Mouse (Mus musculus) kidney, postnatal 36 days (tissue): ENCODE measurements around the gene Zfyve28.

ENCODE experiments used
- DNase-seq, 2 experiments: peaks; one replicate each; pipeline ENCODE4 v3.0.0; 2021 to 2022; ENCODE audit warnings: mixed read lengths in 2 of 2

Gene Zfyve28

DNA sequence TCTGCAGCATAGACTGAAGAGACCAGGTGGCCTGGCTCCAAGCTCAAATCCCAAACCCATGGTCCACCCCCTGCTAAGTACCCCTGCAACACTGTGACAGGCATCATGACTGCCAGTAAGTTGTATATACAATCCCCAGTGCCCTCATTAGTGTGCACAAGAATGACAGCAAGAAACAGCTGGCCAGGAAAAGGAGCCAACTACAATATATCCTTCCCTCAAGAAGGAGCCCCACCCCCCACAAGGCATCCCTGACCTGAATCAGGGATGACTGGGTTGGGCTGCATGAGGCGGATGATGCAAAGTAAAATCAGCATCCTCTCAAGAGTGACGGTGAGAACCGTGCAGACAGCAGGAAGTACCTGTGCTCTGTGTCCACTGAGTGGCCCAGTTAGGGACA lies 38.2 kb downstream of the Zfyve28 start:
- no peak for DNase-seq

DNA sequence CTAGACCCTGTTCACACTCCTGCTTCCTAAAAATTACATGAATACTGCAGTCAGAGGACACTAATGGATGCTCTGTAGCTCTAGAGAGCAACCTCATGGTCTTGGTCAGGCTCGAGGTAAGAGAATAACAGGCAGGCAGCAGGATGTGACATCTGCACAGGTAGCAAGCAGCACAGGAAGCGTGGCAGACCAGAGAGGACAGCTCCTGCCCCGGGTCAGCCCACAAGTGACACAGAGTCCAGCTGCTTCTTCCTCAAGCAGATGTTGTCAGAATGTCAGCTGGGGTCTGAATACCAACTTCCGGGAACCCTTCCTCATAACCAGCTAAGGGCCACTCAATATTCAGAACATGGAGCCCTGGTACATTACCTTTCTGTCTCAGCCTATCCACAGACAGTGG lies 39.1 kb downstream of the Zfyve28 start:
- no peak for DNase-seq

DNA sequence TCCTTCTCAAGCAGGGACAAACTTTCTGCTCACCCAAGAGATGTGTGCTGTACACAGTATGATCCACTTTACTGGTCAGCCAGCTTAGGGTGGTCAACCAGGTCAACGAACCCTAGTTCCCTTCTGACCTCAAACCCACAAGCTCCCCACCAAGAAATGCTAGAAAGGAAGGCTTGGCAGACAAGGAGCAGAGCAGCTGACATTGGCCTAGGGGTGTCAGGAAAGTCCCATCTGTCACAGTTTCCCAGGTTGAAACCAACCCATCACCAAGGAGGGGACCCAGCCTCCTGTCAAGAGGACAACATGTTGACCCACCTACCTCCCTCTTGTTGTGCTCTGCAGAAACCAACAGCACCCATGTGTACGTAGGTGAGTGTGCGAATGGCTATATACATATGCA lies 41.8 kb downstream of the Zfyve28 start:
- DNase-seq, result no peak

DNA sequence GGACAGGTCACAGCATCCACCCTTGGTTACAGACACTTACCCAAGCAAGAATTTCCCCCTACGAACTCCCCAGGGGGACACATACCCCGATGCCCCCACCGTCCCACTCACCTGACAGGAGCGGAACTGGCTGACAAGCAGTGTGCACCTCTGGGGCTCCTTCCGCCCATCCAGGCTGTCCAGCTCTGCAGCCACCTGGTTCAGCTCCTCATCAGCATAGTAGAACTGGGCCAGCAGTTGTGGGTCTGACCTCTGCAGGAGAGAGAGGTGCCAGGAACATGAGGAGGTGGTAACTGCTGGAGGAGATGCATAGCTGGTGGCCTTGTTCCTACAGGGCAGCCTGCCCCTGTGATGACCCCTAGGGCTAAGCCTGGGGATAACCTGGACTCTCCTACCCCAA lies 45.2 kb downstream of the Zfyve28 start:
- DNase-seq, result no peak

DNA sequence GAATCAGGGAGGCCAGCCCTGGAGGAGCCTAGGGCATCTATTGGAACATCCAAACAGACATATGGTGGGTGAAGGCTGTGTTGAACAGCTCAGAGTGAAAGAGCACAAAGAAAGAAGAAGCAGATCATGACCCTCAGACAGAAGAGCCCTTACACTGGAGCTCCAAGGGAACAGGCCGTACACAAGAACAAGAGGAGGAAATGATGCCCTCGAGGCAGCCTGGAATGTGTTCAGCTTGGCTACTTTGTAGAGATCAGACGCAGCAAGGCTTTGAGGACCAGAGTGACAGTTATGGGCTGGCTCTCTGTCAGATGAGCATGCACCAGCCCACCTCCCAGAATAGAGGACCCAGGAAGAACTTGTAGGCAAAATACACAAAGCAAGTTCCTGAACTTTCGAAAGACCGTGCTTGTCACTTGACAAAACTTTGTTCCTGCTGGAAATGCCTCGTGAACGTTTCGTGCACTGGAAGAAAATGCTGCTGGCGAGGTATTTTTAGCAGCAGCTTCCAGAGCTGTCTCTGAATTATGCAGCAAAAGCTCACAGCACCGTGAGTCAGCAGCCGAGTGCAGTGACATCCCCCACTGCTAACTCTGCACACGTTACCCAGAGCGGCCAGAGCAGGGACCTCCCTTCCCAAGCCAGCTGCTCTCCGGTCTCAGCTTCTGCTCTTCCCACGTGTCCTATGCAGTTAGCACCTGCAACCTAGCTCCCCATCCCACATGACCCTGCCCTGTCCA lies 45.9 kb downstream of the Zfyve28 start:
- peak; percentile 16 to 24 for DNase-seq

DNA sequence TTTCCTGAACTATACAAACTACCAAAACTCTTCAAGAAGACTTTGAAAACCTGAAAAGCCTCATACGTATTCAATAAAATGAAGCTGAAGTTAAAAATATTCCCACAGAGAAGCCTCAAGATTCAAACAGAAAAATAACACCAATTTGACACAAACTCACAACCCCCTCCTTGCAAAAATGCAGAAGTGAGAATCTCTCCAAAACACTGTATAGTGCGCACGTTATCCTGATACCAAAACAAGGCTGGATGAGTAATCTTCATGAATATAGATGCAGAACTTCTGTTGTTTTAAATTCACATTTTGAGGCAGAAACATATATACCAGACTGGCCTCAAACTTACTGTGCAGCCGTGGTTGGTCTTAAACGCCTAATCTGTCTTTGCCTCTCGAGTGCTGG lies 49.8 kb downstream of the Zfyve28 start:
- no peak for DNase-seq

DNA sequence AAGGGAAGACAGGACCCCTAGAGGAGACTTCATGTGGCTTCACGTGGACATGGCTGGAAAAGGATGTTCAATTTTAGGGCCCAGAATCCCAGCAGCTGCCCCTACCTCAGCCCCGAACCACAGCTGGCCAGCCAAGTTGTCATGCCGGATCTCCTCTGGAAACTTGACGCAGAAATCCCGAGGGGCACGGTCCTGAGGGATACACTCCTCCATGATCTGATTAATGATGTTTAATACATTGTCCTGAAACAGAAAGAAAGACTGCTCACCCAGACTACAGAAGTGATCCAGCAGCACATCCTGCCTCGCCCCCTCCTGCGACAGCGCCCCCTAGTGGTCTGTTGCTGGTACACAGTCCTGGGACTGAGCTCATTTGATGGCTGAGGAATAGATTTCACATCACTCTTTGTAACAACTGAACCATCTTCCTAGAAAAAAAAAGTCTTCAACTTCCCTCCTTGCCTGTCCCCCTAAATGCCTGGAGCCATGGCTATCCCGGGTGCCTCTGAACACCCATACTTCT lies 52.3 kb downstream of the Zfyve28 start:
- DNase-seq, result peak; percentile 7 to 69

DNA sequence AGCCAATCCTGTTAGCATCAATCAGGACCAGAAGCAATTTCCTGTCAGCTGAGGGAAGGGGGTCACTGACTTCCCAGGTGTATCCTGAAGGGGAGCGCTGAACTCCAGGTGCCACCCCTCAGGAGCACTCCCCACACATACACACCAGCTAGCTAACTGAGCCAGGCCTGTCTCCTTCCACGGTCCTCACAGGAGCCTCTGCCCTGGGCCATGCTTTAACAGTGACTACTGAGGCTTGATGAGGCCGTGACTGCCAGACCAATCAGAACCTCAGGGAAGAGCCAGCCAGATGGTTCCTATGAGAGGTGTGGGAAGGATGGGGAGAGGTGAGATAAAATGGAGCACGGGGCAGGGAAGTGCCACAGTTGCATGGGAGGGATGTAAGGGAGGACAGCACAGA lies 53.2 kb downstream of the Zfyve28 start:
- DNase-seq, result no peak

DNA sequence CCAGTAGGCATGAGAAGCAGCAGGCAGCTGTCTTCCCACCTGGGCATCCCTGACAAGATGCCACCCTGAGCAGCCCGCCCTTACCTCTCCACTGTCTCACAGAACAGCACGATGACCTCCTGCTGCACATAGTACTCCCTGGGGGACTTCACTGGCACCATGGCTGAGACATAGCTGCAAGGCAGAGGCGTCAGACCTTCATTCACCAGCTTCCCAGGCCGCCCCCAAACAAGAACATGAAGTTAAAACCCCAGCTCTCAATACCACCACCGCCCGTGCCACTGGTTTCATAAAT lies 55.1 kb downstream of the Zfyve28 start:
- DNase-seq, result no peak

DNA sequence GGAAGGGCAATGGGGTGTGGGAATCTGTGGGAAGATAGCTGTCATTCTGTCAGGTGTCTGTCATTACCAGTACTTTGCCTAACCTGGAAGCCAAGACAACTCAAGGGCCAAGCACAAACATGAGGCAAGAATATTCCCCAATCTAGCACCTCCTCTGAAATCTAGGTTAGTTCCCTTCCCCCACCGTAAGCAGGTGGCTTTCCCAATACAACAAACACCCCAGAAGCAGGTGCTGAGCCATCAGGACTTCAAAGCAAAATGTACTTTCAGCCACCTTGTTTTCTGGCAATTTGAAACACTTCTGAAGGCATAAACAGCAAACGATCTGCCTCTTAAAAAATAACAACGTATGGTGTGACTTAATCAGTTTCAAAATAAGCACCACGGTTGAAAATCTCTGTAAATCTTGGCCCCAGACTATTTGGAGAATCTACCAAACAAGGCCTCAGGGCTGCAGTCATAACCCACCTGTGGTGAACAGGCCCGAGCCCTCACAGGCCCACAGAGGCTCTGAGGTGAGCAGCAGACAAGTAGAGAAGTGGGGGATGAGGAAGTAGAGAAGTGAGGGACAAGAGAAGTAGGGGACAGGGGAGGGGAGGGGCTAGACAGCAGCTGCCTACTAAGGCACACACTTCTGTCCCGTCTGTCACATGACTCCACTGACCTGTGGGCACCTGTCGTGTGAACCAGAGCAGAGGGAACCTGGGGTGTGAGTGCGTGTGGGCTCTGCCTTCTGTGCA lies 55.6 kb downstream of the Zfyve28 start:
- no peak for DNase-seq

DNA sequence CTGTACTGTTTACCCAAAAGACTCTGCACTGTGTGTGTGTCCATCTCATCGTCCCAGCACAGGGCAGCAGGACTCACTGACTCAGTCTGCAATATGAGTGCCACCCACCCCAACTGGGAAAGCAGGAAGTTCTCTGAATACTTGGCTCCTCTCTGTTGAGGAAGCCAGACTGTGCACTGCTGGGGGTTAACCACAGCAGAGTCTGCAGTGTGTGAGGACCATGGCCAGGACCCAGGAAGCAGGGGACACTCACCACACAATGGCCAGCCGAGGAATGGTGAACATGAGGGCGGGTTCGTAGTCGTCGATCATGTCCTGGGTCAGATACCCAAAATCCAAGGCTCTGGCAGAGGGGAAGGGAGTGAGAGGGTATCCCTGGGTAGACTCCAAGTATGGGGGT lies 56.3 kb downstream of the Zfyve28 start:
- DNase-seq, result no peak

DNA sequence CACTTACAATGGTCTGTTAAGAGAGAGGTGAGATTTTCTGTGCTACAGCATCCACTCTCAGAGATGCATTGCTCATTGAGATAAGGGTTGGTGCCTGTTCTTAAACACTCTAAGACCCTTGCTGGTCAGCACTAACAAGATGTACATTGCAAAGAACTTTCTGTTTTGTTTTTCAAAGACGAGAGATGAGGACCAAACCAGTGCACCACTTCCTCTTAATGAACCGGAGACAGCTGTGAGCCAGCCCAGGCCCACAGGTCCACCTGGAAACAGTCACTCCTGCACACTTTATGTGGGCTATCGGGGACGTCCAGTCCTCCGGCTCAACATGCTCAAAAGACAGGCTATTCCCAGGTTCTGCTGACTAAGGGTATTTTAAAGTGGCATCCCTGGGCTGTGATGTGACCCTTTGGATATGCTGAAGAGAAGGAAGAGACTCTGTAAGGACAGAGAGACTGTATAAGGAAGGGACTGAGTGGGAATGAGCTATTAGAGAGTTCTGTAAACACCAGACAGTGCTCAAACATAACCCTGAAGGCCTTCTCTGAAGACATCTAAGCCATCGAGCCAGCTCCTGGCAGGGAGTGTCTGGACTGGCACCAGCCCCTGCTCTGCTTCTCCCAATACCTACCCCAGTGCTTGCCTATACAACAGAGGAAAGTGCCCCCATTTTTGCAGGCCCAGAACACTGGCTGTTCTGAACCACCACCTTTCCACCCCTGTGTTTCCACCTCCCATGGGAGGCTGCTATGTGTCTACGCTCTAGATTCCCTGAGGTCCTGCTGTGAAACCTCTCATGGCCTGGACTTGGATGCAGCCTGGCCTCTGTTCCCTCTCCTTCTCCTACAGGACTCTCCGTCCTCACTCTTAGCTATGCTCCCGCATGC lies 57.4 kb downstream of the Zfyve28 start:
- no peak for DNase-seq

DNA sequence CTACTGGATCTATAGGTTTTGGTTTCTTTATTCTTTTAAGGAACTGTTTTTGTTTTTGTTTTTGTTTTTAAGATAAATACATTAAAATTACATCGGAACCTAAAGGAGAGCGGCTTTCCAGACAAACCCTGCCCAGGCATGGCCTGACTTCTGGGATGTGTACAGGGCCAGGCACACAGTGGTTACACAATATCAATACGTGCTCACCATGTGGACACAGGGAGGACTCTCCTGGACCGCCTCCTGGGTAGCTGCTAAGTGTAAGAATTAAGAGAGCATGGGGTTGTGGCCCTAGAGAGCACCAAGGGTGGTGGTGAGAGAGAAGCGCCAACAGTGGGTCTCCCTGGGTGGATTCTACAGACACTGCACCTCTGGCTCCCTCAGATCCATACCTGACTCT lies 58.7 kb downstream of the Zfyve28 start:
- DNase-seq, result no peak

DNA sequence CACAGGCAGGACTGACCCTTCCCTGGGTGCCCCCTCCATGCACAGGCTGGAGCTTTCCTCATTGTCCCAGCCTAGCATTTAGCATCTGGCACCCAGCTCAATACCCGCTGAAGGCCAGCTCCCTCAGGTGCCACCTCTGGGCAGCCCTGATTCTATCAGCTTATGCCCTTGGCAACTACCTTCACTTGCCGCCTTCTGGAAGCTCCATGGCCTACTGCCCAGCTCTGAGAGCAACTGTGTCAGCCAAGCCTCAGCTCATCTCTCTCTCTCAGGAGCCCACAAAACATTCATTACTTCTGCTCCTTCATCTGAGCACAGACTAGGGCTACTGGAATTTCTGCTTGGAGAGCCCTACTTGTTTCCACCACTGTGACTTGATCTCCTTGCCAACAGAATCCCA lies 62.7 kb downstream of the Zfyve28 start:
- no peak for DNase-seq

DNA sequence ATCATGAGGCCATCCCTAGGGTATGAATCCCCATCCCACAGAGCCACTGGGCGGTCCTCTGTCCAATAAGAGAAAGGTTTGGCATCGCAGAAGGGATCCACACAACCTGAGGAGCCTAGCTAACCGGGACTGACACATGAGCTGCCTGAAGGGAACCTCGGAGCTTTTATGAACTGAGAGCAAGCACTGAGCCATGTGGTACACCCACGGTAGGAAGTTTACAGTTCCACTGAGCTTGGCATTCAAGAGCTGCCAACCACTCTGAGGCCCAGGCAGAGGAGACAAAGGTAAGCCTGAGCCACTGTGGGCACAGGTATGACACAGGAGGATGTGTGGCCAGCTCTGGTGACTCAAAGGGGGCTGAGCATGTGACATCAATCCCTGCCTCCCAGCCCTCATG lies 63.7 kb downstream of the Zfyve28 start:
- DNase-seq, result no peak

DNA sequence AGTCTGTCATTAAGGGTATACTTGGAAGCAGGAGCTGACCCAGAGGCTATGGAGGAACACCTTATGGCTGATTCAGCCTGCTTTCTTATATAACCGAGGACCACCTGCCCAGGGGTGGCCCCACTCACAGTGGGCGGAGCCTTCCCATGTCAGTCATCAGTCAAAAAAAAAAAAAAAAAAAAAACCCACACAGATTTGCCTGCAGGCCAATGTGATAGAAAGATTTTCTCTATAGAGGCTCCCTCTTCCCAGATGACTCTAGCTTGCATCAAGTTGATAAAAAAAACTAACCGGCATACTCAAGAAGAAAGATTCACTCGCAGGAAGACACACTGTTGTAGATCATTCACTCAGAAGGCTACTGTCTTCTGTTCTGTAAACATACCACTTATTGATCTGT lies 68.2 kb downstream of the Zfyve28 start:
- no peak for DNase-seq

DNA sequence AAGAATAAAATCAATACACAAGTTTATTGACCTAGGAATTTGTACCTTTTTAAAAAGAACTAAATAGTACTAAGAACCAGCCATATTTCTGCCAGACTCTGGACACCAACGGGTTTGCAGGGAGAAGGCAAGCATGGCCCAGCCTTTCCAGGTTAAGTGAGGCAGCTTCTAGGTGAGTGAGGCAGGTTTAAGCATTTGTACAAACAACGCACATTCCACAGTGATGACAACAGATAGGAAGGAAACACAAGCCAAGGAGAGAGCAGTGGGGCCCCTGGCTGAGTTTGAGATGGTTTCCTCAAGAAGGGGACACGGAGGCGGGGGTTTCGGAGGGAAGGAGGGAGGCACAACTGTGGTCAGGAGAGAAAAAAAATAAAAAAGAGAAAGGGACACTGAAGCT lies 69.6 kb downstream of the Zfyve28 start:
- DNase-seq, result no peak

DNA sequence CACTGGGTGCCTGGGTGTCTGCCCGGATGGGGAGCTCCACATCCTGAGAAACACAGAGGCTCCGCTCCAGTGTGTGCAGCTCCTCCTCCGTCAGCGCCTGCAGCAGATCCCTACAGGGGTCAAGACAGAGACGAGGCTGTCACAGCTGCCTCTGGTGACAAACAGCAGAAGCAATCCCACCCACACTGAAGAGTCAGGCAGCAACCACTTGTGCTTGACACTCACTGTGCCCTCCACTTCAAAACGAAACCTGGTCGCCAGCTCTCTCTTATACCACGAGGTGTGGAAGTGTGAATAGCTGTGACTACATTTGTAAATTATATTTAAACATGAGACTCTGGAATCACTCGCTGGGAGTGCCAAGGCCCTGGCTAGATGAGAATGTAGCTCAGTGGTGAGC lies 70.5 kb downstream of the Zfyve28 start:
- DNase-seq, result no peak

DNA sequence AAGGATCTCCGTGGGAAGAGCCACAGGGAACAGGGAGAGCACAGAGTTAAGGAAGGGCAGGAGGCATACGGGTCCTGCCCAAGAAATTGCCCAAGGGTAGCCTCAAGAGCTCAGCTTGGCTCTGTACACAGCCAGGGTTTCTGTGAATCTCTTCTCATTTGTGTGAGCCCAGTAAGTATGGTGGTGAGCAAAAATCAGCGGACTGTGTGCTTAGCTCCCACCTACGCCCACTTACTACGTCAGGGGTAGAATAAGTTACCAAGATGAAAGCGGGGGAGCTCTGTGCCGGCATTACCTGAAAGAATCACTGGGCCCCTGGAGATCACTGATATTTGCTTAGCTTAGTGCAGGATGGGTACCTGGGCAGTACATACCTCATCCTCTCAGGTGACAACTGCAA lies 72.2 kb downstream of the Zfyve28 start:
- DNase-seq, result no peak

DNA sequence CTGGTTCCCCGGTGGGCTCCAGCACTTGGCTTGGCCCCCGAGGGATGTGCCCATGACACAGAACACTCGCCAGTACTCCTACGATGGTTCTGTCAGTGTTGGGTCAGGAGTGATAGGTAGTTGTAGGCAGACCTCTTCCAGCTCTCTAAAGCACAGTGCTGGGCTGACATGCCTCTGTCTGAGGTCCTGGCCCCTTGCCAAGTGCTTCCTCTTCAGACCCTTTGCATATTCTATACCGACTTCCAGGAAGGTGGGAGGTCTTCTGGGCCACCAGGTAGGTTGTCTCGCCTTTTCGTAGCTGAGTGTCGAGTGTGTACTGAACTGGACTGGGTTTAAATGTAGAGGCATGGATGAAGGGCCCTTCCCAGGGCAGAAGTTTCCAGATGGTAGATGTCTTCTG lies 74.6 kb downstream of the Zfyve28 start:
- no peak for DNase-seq

DNA sequence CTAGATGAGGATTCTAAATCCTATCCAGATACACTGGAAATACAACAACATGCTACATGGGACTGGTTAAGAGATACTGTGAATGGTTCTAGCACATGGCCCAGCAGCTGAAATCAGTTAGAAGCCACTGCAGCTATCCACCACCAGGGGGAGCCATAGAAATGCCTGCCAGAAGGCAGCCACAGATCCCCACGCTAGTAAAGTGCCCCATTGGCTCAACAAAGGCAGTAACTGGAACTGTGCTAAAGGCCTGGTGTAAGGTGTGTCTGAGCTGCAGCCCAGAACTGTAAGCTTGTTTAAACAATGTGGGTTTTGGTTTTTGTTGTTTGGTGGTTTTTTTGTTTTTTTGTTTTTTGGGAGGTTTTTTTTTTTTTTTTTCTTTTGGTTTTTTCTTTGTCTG lies 78.0 kb downstream of the Zfyve28 start:
- DNase-seq, result peak; percentile 70 to 85

DNA sequence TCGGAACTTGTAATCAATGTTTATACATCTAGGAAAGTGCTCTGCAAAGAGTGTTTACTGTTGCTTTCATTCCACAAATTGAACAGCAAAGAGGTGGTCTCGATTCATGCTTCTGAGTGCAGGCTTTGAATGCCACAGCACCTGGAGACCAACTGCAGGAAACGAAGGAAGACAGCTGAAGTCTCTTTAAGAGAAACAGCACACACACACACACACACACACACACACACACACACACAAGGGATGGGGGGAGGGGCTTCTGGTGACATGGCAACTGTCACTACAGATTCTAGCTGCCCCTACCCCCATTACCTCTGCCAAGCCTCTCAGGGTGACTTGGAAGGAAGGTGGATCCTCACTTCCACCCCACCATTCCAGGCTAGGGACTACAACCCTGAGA lies 80.7 kb downstream of the Zfyve28 start:
- no peak for DNase-seq

DNA sequence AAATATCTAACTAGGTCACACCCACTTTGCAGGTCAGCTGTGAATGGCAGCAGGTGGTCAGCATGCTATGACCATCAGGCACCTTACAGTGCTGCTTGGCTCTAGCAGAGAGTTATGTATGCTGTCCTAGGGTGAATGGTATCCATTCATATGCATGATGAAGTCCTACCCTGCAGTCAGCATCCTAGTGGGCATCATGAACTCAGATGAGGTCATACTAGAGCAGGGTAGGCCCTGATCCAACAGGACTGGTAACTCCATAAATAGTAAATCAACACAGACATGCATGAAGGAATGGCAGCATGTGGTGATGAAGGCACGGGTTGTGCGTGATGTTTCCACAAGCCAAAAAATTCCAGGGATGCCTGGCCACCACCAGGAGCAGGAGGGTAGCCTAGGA lies 82.5 kb downstream of the Zfyve28 start:
- DNase-seq, result no peak

DNA sequence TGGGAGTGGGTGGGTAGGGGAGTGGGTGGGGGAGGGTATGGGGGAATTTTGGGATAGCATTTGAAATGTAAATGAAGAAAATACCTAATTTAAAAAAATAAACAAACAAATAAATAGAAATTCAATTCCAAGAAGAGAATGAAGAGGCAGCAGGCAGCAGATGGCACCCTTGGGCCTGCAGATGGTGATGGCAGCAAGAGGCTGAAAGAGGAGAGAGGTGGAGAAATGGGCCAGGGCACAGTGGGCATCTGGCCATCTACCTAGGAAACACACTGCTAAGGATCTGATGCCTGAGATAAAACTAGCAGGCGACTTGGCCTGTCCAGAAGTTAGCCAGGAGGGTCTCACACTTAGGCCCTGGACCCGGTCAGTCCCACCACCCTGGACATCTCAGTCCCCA lies 83.3 kb downstream of the Zfyve28 start:
- DNase-seq, result no peak
